Mouse (Mus musculus) MEL (cell line): ENCODE measurements around the gene Tspan32.

Experiments used
- CTCF ChIP-seq, 3 experiments: IDR thresholded peaks in 2 of 3; conservative IDR thresholded peaks in 1 of 3; 2 replicates each; pipeline ENCODE4 v1.5.1; 2011 to 2012; ENCODE audit warnings: low read length in 3 of 3, low read depth in 2 of 3, mild to moderate bottlenecking in 2 of 3, improper control_type of control experiment in 1 of 3, inconsistent platforms in 1 of 3, mixed read lengths in 1 of 3, moderate library complexity in 1 of 3; ENCODE audit not compliant: control insufficient read depth in 1 of 3, insufficient read depth in 1 of 3, poor library complexity in 1 of 3, severe bottlenecking in 1 of 3
- E2F4 ChIP-seq: IDR thresholded peaks from 2 replicates; pipeline ENCODE4 v1.6.1; 2011; ENCODE audit warnings: low read depth, low read length, improper control_type of control experiment, borderline replicate concordance
- RAD21 ChIP-seq: IDR thresholded peaks from 2 replicates; pipeline ENCODE4 v1.6.1; 2011; ENCODE audit warnings: mild to moderate bottlenecking, low read depth, low read length, improper control_type of control experiment

DNA sequence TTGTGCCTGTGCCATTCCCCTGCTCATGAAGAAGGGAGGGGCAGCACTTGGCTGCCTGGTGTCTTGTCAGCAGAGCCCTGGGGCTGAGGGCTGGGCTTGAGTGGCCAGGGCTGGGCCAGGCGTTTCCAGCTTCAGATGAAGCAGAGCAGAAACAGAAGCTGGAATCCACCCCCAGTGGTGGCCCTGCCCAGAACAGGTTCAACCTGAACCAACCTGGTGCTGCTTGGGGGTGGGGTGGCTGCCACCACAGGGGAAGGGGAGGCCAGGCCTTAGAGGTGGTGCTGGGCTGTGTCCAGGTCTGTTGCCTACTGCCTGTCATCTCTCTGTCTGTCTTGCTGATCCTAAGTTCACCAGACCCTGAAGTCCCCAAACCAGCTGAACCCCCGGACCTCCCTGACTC lies 48.8 kb upstream of the Tspan32 start:
- TF ChIP-seq CTCF (IDR thresholded peaks at IDR 0.05 in 2 of 3, conservative IDR thresholded peaks at IDR 0.05 in 1 of 3; ENCODE audit: control insufficient read depth in 1 of 3, insufficient read depth in 1 of 3, low read depth in 2 of 3, low read length in 3 of 3, poor library complexity in 1 of 3, severe bottlenecking in 1 of 3) (no peak), RAD21 (no peak), E2F4 (no peak)
